Mouse (Mus musculus): Measurements from ENCODE around the gene Sirpa.

DNA sequence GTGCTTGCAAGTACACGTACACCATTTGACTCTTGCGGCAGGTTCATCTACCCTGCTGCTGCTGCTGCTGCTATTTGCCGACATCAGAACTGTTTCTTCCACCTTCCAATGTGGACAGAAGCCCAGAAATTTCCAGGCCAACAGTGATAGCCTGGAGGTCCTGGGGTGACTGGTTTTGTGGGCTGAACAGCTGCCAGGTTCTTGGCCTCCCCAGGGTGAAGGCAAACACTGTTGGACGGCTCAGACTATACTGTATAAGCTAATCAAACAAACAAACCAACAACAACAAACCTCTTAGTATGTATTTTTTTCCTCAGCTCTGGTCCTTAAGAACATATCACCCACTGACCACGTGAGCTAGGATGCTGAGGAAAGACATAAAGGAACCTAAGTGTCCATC is 86.4 kb downstream of the Sirpa start:
- TF ChIP-seq CTCF (IDR thresholded peaks at IDR 0.05; ENCODE audit: insufficient read depth, low read length) (no peak), POLR2A (IDR thresholded peaks at IDR 0.05; ENCODE audit: borderline replicate concordance, extremely low read depth, low read depth, low read length) (no peak)

Data from lung, adult 2 months (tissue).